Mouse (Mus musculus) megakaryocyte, embryonic 14.5 days (primary cell): ENCODE measurements around the gene Acan. TPM values are rescaled to one million over a fixed set of nuclear protein-coding genes. Genes with fewer than 3 reads are reported as not detected.

Experiments
- H3K27me3 ChIP-seq: replicated peaks from 2 replicates; pipeline ENCODE3; 2012; ENCODE audit warnings: inconsistent platforms
- H3K36me3 ChIP-seq: replicated peaks from 2 replicates; pipeline ENCODE3; 2012; ENCODE audit warnings: low read length, inconsistent platforms, mixed read lengths
- H3K4me1 ChIP-seq: 2 replicates; pipeline ENCODE4 v1.6.1; 2012; ENCODE audit warnings: inconsistent platforms
- H3K4me3 ChIP-seq: replicated peaks from 2 replicates; pipeline ENCODE3; 2012; ENCODE audit warnings: moderate library complexity, mild to moderate bottlenecking, inconsistent platforms
- H3K9me3 ChIP-seq: 2 replicates; pipeline ENCODE4 v1.6.1; 2012; ENCODE audit warnings: inconsistent platforms
- FLI1 ChIP-seq: IDR thresholded peaks from 2 replicates; pipeline ENCODE4 v1.6.1; 2012; ENCODE audit warnings: low read length, inconsistent platforms, mixed read lengths
- GATA1 ChIP-seq: IDR thresholded peaks from 3 replicates; pipeline ENCODE4 v1.6.1; 2012; ENCODE audit warnings: mixed read lengths, low read length, inconsistent platforms, borderline replicate concordance
- polyA plus RNA-seq: library from polyadenylated mRNA; stranded (reverse); fragments of >175 nt; gene quantifications from 2 replicates; pipeline ENCODE4 v1.2.3, GENCODE M21; 2012; ENCODE audit warnings: low replicate concordance; ENCODE audit not compliant: insufficient read depth

Acan gene
- polyA plus RNA-seq, 1 experiment = not detected

DNA sequence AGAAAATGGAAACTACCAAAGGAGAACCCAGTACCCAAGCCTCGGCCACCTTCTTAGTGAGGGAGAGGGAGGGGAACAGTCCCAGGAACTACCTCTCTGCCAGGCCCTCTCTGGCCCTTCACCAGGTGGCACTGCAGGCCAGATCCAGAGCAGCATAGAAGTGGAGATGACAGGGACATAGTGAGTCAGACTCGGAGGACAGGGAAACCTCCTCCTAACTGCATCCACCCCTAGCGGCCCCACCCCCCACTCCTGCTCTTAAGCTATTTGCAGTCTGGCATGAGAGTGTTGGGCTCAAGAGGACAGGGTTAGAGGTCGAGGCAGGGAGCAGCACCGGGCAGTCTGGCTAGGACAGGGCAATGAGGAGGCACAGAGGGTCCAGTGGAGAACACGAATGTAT lies 80.1 kb downstream of the Acan start:
- Histone ChIP-seq H3K27me3 (peaks cover 58% of the 10 kb centered on the region), H3K36me3 (peaks cover 3% of the 10 kb centered on the region), H3K9me3 (peaks cover 4% of the 10 kb centered on the region; the same call in 1 of the 2 replicates), H3K4me1 (peaks cover 15% of the 10 kb centered on the region; the same call in 1 of the 2 replicates), H3K4me3 (no peak overlapping the region)
- no peak for TF ChIP-seq FLI1
- TF ChIP-seq GATA1 = no peak

- H3K4me1 ChIP-seq = peaks cover 14% of the 10 kb centered on the region
- H3K36me3 ChIP-seq = peaks cover 2% of the 10 kb centered on the region
- H3K9me3 ChIP-seq = peaks cover 4% of the 10 kb centered on the region; the same call in 1 of the 2 replicates
- H3K4me3 ChIP-seq = no peak overlapping the region
- peaks cover 35% of the 10 kb centered on the region for H3K27me3 ChIP-seq
- TF ChIP-seq FLI1 = no peak
- no peak for TF ChIP-seq GATA1
Measured at GRCm38 (mm10) chr7:79139328-79139824, 86.1 kb downstream of the Acan start.

DNA sequence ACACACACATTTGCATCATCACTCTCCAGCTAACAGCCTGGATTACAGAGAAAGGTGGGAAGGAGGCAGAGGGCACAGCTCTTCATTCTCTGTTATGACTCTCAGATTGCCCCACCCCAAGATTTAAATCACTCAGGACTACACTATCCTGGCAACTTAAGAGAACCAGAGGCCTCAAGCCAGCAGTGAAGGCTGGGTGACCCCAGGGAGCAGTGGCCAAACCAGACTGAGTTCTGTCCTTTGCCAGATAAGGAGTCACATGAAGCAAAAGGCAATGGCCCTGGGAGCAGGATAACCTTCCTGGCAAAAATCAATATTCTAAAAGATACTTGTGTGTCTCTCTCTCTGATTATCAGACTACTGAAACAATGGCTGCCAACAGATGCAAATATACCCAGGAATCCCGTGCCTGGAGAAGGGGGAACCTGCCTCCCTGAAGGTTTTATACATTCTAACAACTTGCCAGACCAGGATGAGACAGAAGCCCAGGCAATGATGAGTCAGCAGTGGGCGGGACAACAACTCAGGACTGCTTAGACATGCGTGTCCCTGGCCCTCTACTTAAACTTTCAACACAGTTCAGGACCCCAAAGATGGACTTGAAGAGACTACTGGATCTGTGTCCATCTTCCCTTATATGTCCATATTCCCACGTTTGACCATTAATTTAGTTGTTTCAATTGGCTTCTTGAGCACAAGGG lies 86.8 kb downstream of the Acan start:
- Histone ChIP-seq H3K27me3 (peaks cover 38% of the 10 kb centered on the region), H3K9me3 (peaks cover 1% of the 10 kb centered on the region; the same call in 1 of the 2 replicates), H3K4me1 (peaks cover 14% of the 10 kb centered on the region), H3K36me3 (peaks cover 4% of the 10 kb centered on the region), H3K4me3 (no peak overlapping the region)
- no peak for TF ChIP-seq GATA1
- no peak for TF ChIP-seq FLI1

- peaks cover 5% of the 10 kb centered on the region for H3K36me3 ChIP-seq
- peaks cover 14% of the 10 kb centered on the region for H3K4me1 ChIP-seq
- TF ChIP-seq GATA1 = no peak
- TF ChIP-seq FLI1 = no peak
- H3K27me3 ChIP-seq = peaks cover 40% of the 10 kb centered on the region
- H3K4me3 ChIP-seq = no peak overlapping the region
- H3K9me3 ChIP-seq = no peaks in the 10 kb centered on the region
Measured at GRCm38 (mm10) chr7:79140897-79141296, 87.6 kb downstream of the Acan start.

- TF ChIP-seq FLI1 = no peak
- TF ChIP-seq GATA1 = no peak
- H3K36me3 ChIP-seq = peaks cover 3% of the 10 kb centered on the region
- no peak overlapping the region for H3K4me3 ChIP-seq
- peaks cover 43% of the 10 kb centered on the region for H3K27me3 ChIP-seq
- H3K9me3 ChIP-seq = no peaks in the 10 kb centered on the region
- peaks cover 32% of the 10 kb centered on the region for H3K4me1 ChIP-seq
Measured at GRCm38 (mm10) chr7:79147011-79147837, 93.9 kb downstream of the Acan start.

GRCm38 (mm10) chr7:79147931-79148653 lies 94.8 kb downstream of the Acan start:
- Histone ChIP-seq H3K27me3 (peaks cover 45% of the 10 kb centered on the region), H3K9me3 (no peaks in the 10 kb centered on the region), H3K4me3 (peak overlapping the region; percentile 96), H3K4me1 (peaks cover 32% of the 10 kb centered on the region), H3K36me3 (peaks cover 3% of the 10 kb centered on the region)
- no peak for TF ChIP-seq GATA1
- TF ChIP-seq FLI1 = no peak

DNA sequence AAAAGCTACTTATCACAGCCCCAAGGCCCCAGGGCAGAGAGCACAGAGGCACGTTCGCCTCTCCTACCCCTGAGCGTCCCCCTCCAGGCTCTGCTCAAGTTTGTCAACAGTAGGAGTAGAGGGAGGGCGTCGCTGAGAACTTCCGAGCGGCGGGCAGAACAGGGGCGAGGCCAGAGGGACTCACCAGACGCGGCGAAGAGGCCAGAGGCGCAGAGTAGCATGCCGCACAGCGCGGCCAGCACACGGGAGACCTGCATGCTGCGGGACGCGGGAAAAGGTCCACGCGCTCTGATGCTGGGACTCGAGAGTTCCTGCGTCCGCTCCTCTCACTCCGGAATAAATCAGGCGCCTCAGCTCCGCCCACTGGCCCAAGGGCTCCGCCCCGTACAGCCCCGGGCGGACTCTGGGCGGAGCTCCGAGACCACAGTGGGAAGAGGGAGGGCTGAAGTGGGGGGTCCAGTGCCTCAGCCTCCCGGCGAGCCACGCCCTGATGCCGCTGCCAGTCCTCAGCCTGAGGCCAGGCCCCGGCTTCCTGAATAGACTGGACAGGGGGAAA lies 95.5 kb downstream of the Acan start, which contains the start of gene Mfge8:
Gene Mfge8, minus strand, starts transcription at position 350 of the 556 bp plus-strand sequence.
- TF ChIP-seq GATA1 (no peak), FLI1 (no peak)
- Histone ChIP-seq H3K9me3 (no peaks in the 10 kb centered on the region), H3K27me3 (peaks cover 44% of the 10 kb centered on the region), H3K4me3 (peak within 1 kb of the TSS; percentile 96), H3K4me1 (peaks cover 32% of the 10 kb centered on the region), H3K36me3 (peaks cover 3% of the 10 kb centered on the region)

DNA sequence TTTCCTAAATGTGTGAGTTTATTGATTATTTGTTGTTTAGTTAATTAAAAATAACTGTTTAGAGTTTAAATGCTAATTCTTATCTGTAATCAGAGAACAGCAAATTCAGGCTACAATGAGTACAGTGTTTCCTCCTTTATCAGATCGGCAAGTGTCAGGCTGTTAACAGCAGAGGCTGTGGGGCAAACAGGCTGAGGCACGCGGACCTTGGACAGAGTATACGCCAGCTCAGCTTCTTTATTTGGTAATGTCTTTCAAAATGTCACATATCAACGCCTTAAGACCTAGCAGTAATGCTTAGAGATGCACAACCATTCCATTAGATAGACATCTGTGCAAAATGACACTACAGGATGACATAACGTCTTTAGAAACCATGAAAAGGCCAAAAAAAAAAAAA lies 96.2 kb downstream of the Acan start:
- Histone ChIP-seq H3K4me3 (peak overlapping the region; percentile 96), H3K4me1 (peaks cover 32% of the 10 kb centered on the region), H3K9me3 (no peaks in the 10 kb centered on the region), H3K36me3 (peaks cover 3% of the 10 kb centered on the region), H3K27me3 (peaks cover 42% of the 10 kb centered on the region)
- no peak for TF ChIP-seq GATA1
- TF ChIP-seq FLI1 = no peak

GRCm38 (mm10) chr7:79159406-79159805 lies 106.1 kb downstream of the Acan start:
- Histone ChIP-seq H3K36me3 (no peaks in the 10 kb centered on the region), H3K27me3 (peaks cover 17% of the 10 kb centered on the region), H3K4me1 (no peaks in the 10 kb centered on the region), H3K4me3 (no peak overlapping the region), H3K9me3 (peaks cover 15% of the 10 kb centered on the region)
- no peak for TF ChIP-seq GATA1
- TF ChIP-seq FLI1 = no peak

Other genes starting within 250 kb of the Acan start
- gene Det1, start 206.2 kb upstream of the Acan start, polyA plus RNA-seq = 1.0 and 1.9 TPM in 2 replicates
- gene Aen, start 157.6 kb upstream of the Acan start, polyA plus RNA-seq = 34.1 and 96.8 TPM in 2 replicates
- 31.4 and 127 TPM in 2 replicates for gene Isg20, start 140.1 kb upstream of the Acan start, polyA plus RNA-seq
- gene Hapln3, start 77.5 kb downstream of the Acan start, polyA plus RNA-seq = 0.95 TPM in 1 of 2 replicates, not detected in the other
- gene Mfge8, start 95.6 kb downstream of the Acan start, polyA plus RNA-seq = 42.4 and 57.1 TPM in 2 replicates
- gene Abhd2, start 219.7 kb downstream of the Acan start, polyA plus RNA-seq = 18.2 and 77.1 TPM in 2 replicates